Mouse (Mus musculus) erythroid progenitor cell, adult 5-6 weeks (primary cell): ENCODE data around the gene St6galnac3. TPM values are rescaled to one million over a fixed set of nuclear protein-coding genes. Genes with fewer than 3 reads are reported as not detected.

ENCODE experiments used
- ATAC-seq: replicated peaks from 2 replicates; pipeline ENCODE4 v1.8.0; 2016; ENCODE audit warnings: moderate number of reproducible peaks, mild to moderate bottlenecking, moderate TSS enrichment, inconsistent platforms; ENCODE audit not compliant: poor library complexity, low FRiP score, severe bottlenecking
- total RNA-seq, 2 experiments: library from RNA; stranded (forward) in 1 of 2; stranded (reverse) in 1 of 2; fragments of 150-400 nt in 1 of 2; fragments of 186-747, 209-891 nt in 1 of 2; gene quantifications; 2 replicates each; pipeline versions ENCODE4 v1.2.3 to v1.2.4; 2015 to 2017; ENCODE audit warnings: low replicate concordance in 2 of 2

St6galnac3 gene
- total RNA-seq, 2 experiments from 2014 or later = 5.4 to 10.7 TPM

DNA sequence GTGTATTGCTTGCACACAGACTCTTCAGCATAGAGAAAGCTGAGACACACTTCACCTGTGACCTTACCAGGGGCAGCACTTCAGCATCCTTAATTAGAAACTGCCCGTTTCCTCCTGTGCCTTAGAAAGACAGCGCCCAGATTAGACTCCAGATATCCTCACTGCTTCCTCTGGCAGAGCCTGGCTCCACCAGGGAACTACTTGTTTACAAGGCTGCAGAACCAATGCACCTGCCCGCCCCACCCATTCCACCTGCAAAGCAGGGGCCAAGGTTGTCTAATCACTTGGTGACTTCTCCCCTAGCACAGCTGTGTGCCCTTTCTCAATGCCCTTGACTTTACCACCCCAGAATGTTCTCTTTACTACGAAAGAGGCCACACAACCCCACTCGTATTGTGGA, 239.8 kb downstream of the St6galnac3 start:
- no peak for ATAC-seq

GRCm38 (mm10) chr3:153484701-153485100, 240.3 kb downstream of the St6galnac3 start:
- no peak for ATAC-seq

- ATAC-seq = no peak
Observed at GRCm38 (mm10) chr3:153483691-153484090, 241.3 kb downstream of the St6galnac3 start.

DNA sequence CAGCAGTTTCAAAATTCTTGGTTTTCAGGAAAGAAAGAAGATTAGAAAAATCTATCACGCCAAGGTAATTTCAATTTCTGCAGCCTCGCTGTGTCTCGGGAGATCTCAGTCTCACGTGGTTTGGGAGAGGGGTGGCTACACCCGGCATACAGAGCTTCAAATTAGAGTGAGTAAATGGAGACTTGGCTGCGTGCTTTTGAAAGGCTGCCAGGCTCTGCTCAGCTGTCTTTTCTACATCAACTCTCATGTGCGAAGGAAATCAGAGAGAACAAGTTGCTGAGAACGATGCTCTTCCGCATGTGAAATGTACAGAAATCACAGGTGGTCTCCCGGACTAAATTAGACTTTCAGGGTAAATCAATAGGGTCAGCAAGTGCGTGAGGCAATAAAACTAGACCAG, 242.9 kb downstream of the St6galnac3 start:
- ATAC-seq = no peak

GRCm38 (mm10) chr3:153481012-153481411, 244.0 kb downstream of the St6galnac3 start:
- no peak for ATAC-seq

GRCm38 (mm10) chr3:153480636-153481006, 244.4 kb downstream of the St6galnac3 start:
- no peak for ATAC-seq

GRCm38 (mm10) chr3:153480005-153480635, 244.9 kb downstream of the St6galnac3 start:
- ATAC-seq = no peak

GRCm38 (mm10) chr3:153475919-153476318, 249.1 kb downstream of the St6galnac3 start:
- no peak for ATAC-seq

DNA sequence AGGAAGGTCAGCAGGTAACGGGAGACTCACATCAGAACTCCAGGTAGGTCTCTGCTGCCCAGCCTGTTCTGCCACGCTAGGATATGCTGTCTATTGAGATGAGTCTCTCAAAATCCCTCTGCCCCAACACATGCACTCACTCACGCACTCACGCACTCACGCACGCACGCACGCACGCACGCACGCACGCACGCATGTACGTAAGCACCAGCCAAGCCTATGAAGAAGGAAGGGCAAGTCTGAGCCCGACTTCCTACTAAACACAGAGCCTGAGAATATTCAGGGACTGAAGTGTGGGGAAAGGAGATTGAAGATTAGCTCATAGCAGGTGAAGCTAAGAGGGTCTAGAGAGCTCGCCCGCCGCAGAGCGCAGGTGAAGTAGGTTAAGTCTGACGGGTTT, 249.5 kb downstream of the St6galnac3 start:
- ATAC-seq = no peak

GRCm38 (mm10) chr3:153472583-153473471, 252.1 kb downstream of the St6galnac3 start:
- ATAC-seq = no peak

DNA sequence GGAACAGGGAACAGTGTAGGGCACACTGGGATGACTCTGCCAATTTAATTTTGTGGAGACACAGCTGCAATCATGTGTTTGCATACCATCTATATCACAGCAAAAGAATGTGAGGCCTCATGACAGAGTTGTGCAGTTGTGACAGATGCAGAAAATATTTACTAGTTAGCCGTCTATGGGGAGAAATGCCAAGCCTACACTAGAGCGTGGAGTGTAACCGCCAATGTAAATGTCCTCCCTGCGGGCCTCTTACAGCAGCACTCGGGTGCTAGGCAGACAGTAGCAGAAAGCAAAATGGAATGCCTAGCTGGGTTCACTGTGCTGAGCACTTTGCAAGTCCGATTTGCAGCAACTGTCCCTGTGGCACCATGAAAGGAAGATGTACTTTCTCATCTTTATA, 261.1 kb downstream of the St6galnac3 start:
- no peak for ATAC-seq

DNA sequence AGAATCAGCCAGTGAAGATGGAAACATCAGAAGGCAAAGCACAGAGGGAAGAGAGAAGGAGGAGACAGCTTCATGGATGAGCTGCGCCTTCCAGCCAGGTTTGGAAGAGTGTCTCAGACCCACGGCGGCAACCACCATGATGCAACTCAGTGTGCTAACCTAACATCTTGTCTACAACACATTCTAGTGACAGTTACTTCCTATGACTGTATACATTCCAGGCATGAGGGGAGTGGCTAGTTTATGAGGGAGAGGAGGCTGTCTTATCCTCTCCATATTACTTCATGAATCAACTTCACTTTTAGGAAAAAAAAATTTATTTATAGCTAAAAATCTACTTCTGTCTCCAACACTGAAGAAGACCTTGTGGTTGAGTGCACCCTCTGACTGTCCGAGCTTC, 264.8 kb downstream of the St6galnac3 start:
- no peak for ATAC-seq

DNA sequence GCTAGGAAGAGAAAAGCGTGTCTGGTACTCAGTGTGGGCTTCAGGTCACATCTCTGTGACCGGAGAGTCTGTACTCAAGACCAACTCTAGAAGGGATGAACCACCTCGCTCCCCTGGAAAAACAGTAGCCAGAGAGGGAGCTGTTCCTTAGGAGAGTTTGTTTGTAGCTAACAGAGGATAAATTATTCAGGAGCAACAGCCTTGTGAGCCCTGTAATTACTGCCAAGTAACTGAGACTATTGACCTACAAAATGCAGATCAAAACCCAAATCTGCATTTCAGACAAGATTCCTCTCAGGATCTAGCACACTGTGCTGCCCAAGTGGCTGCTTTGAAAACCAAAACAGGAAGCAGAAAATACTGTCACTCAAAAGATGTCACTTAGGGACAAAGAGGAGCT, 266.4 kb downstream of the St6galnac3 start:
- ATAC-seq = no peak

- no peak for ATAC-seq
Observed at GRCm38 (mm10) chr3:153457701-153458100, 267.3 kb downstream of the St6galnac3 start.

DNA sequence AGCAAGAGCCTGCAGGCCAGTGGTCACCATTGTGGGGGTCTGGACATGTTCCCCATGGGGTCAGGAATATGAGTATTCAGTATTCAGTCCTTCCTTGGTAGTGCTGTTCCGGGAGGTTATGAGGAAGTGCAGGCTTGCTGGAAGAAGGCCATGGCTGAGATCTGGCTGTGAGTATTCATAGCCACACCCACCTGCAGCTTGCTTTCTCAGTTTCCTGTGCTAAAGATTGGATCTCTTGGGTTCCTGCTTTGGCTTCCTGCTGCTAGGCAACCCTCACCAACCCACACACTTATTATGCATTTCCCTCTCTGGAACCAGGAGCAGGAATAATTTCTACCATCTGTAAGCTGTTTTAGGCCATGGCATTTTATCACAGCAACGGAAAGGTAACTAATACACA, 267.8 kb downstream of the St6galnac3 start:
- ATAC-seq = no peak

DNA sequence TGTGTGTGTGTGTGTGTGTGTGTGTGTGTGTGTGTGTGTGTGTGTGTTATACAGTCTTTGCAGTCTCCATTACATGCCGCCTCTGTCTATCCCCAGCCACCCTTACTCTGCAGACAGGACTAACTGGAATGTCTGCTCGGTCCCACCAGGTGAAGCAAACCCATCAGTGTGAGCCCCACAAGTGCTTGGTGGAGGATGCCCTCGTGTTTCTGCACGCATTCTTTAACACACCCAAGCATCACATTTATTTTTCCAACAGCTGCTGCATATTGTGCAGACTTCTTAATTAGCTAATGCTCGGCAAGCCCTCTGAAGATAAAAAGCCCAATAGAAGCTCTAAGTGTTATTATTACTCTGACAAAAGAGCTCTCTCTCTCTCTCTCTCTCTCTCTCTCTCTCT, 268.7 kb downstream of the St6galnac3 start:
- no peak for ATAC-seq

- no peak for ATAC-seq
Observed at GRCm38 (mm10) chr3:153453127-153454049, 271.6 kb downstream of the St6galnac3 start.

GRCm38 (mm10) chr3:153452299-153452996, 272.5 kb downstream of the St6galnac3 start:
- ATAC-seq = no peak

GRCm38 (mm10) chr3:153441329-153441728, 283.6 kb downstream of the St6galnac3 start:
- ATAC-seq = no peak
